Mouse (Mus musculus): ENCODE results near the gene Lrrc38. TPM values are rescaled to one million over a fixed set of nuclear protein-coding genes. Genes with fewer than 3 reads are reported as not detected.

Gene Lrrc38
- total and polyA plus RNA-seq, 2 experiments from 2014 or later: 0.23 TPM; not detected in 1

DNA sequence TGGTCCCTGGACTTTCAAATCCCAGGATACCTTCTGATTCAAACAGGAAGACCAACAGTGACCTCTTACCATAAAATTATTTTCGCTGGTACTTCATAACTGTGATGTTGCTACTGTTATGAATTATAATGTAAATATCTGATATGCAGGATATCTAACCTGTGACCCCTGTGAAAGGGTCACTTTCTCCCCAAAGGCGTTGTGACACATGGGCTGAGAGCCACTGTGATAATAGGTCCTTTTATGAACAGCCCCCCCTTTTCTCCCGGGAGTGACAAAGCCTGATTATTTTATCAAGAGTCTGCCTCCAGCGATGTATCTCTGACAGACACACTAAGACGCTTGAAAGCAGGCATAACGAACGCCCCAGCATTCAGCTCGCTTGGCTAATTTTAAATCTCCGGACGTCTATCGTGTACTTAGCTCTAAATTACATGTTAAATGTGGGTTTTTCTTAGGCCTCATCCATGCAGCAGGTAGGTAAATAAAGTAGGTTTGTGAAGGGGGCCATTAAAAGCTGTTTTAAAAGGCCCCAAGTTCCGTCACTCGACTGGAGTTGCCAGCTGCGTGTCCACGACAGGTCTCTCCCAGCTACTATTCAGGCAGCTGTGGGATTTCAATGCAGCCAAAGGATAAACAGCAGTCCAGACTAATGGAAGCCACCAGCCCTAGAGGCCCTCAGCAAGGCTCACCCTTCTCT, 24.5 kb upstream of the Lrrc38 start:
- no peak for ATAC-seq (ENCODE audit: insufficient read depth, low read depth)
- H3K36me3 ChIP-seq (replicated peaks; ENCODE audit: control insufficient read depth, insufficient read depth, low read length): no peaks in the 10 kb centered on the region
- no peak overlapping the region for H3K27ac ChIP-seq (ENCODE audit: low read depth)
- no peaks in the 10 kb centered on the region for H3K9me3 ChIP-seq (replicated peaks; ENCODE audit: control insufficient read depth, low read length)
- 0 out of 2 replicates have a peak overlapping the region, but pooled peaks have one; percentile 9 for H3K9ac ChIP-seq (replicated peaks; ENCODE audit: low read depth, low read length)
- peak overlapping the region; percentile 40 for H3K4me3 ChIP-seq (ENCODE audit: low read depth, low read length)
- H3K27me3 ChIP-seq (ENCODE audit: control insufficient read depth, insufficient read depth, low read length): no peaks in the 10 kb centered on the region
- peak overlapping the region; percentile 61 for H3K4me2 ChIP-seq (ENCODE audit: low read depth, low read length)
- no peak for TF ChIP-seq CTCF (IDR thresholded peaks at IDR 0.05; ENCODE audit: low read depth)
- no peak for TF ChIP-seq EP300 (IDR thresholded peaks at IDR 0.05; ENCODE audit: low read depth)
- H3K4me1 ChIP-seq (ENCODE audit: control insufficient read depth, insufficient read depth): no peaks in the 10 kb centered on the region
- WGBS: 16% methylated on average over 15 of the region's 15 CpGs
- no peak for DNase-seq (ENCODE audit: low spot score)

DNA sequence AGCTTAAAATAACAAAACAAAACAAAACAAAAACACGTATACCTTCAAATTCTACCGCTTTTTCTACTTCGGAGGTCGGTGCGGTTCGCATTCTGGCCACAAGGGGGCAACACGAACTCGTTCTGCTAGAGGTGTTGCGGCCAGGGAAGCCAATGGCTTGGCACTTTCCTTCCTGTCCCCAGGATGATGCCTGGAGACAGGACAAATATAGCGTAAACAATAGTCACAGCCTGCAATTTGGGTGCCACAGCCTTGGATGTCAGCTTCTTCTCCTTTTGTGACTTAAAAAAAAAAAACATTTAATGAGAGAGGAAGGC, 24.0 kb upstream of the Lrrc38 start:
- ATAC-seq (ENCODE audit: insufficient read depth, low read depth) (no peak; the same call in 1 of the 2 replicates), DNase-seq (ENCODE audit: low spot score) (peak; percentile 35)
- Histone ChIP-seq H3K27ac (ENCODE audit: low read depth) (no peak overlapping the region), H3K9ac (replicated peaks; ENCODE audit: low read depth, low read length) (no peak overlapping the region), H3K4me3 (ENCODE audit: low read depth, low read length) (peak overlapping the region; percentile 40), H3K4me1 (ENCODE audit: control insufficient read depth, insufficient read depth) (no peaks in the 10 kb centered on the region), H3K27me3 (ENCODE audit: control insufficient read depth, insufficient read depth, low read length) (no peaks in the 10 kb centered on the region), H3K36me3 (replicated peaks; ENCODE audit: control insufficient read depth, insufficient read depth, low read length) (no peaks in the 10 kb centered on the region), H3K9me3 (replicated peaks; ENCODE audit: control insufficient read depth, low read length) (no peaks in the 10 kb centered on the region), H3K4me2 (ENCODE audit: low read depth, low read length) (peak overlapping the region; percentile 61)
- TF ChIP-seq EP300 (IDR thresholded peaks at IDR 0.05; ENCODE audit: low read depth): no peak
- TF ChIP-seq CTCF (IDR thresholded peaks at IDR 0.05; ENCODE audit: low read depth): peak; percentile 88
- WGBS: 2% methylated on average over 10 of the region's 10 CpGs

DNA sequence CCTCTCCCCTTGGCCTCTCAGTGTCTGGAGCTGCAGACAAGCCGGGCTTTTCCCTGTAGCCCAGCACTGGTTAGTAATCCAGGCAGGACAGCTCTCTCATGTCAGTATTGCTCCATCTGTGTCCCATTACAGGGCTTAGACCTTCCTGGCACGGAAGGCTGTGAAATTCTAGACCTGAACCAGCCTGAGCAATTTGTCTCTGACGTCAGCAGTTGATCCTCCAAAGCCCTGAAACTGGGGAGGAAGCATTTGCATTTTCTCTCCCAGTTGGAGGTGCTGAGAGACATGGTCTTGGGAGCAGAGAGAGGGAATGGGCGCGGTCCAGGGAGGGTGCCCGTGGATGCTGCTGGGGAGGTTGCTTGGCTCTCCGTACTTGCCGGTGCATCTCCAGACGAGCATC, 19.0 kb upstream of the Lrrc38 start:
- Histone ChIP-seq H3K36me3 (replicated peaks; ENCODE audit: control insufficient read depth, insufficient read depth, low read length) (no peaks in the 10 kb centered on the region), H3K27ac (ENCODE audit: low read depth) (no peak overlapping the region), H3K9ac (replicated peaks; ENCODE audit: low read depth, low read length) (no peak overlapping the region), H3K9me3 (replicated peaks; ENCODE audit: control insufficient read depth, low read length) (no peaks in the 10 kb centered on the region), H3K4me3 (ENCODE audit: low read depth, low read length) (no peak overlapping the region), H3K4me1 (ENCODE audit: control insufficient read depth, insufficient read depth) (no peaks in the 10 kb centered on the region), H3K4me2 (ENCODE audit: low read depth, low read length) (no peak overlapping the region), H3K27me3 (ENCODE audit: control insufficient read depth, insufficient read depth, low read length) (no peaks in the 10 kb centered on the region)
- DNase-seq (ENCODE audit: low spot score) (no peak), ATAC-seq (ENCODE audit: insufficient read depth, low read depth) (no peak)
- TF ChIP-seq EP300 (IDR thresholded peaks at IDR 0.05; ENCODE audit: low read depth): no peak
- no peak for TF ChIP-seq CTCF (IDR thresholded peaks at IDR 0.05; ENCODE audit: low read depth)
- 18% methylated on average over 9 of the region's 9 CpGs for WGBS

DNA sequence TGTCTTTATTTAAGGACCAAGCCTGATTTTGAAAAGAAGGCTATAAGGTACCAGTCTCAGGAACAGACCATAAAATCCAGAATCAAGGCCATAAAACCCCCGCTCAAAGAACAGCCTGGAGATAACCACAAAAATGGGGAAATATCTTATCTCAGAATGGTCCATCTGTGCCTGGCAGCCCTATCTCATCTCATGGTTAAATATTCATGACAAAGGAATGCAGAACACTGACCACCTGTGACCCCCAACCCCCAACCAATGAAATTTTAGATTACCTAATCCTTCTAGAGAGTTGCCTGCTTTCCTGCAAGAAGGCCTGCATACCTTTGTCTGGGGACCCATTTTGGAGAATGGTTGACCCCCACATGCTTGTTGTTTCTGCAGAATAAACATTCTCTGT, 17.8 kb upstream of the Lrrc38 start:
- no peaks in the 10 kb centered on the region for H3K36me3 ChIP-seq (replicated peaks; ENCODE audit: control insufficient read depth, insufficient read depth, low read length)
- H3K9ac ChIP-seq (replicated peaks; ENCODE audit: low read depth, low read length): no peak overlapping the region
- WGBS: 74% methylated on average over 1 of the region's 1 CpGs
- TF ChIP-seq EP300 (IDR thresholded peaks at IDR 0.05; ENCODE audit: low read depth) (no peak), CTCF (IDR thresholded peaks at IDR 0.05; ENCODE audit: low read depth) (no peak)
- H3K27ac ChIP-seq (ENCODE audit: low read depth): no peak overlapping the region
- DNase-seq (ENCODE audit: low spot score): no peak
- H3K27me3 ChIP-seq (ENCODE audit: control insufficient read depth, insufficient read depth, low read length): no peaks in the 10 kb centered on the region
- no peak for ATAC-seq (ENCODE audit: insufficient read depth, low read depth)
- H3K4me1 ChIP-seq (ENCODE audit: control insufficient read depth, insufficient read depth): no peaks in the 10 kb centered on the region
- no peak overlapping the region for H3K4me3 ChIP-seq (ENCODE audit: low read depth, low read length)
- H3K4me2 ChIP-seq (ENCODE audit: low read depth, low read length): no peak overlapping the region
- H3K9me3 ChIP-seq (replicated peaks; ENCODE audit: control insufficient read depth, low read length): no peaks in the 10 kb centered on the region

DNA sequence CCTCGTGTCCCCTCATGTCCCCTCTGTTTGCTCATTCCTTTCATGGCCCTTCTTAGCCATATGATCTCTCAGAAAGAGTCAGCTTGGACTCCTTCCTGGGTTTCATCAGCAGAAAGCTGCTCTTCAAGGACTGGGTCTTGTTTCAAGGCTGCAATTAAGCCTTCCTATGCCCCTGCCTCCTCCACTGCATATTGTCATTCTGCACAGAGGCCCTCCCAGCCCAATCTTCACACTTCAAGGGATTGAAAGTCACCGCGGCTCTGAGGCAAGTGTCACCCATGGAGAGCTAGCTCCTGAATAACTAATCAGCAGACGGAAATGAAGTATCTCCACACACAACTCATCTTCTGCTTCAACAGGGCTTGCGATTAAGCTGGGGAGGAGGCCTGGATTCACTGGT, 15.4 kb upstream of the Lrrc38 start:
- DNase-seq (ENCODE audit: low spot score): no peak
- WGBS: 34% methylated on average over 5 of the region's 5 CpGs
- H3K4me3 ChIP-seq (ENCODE audit: low read depth, low read length): no peak overlapping the region
- no peak overlapping the region for H3K27ac ChIP-seq (ENCODE audit: low read depth)
- H3K4me2 ChIP-seq (ENCODE audit: low read depth, low read length): no peak overlapping the region
- no peaks in the 10 kb centered on the region for H3K27me3 ChIP-seq (ENCODE audit: control insufficient read depth, insufficient read depth, low read length)
- no peak for ATAC-seq (ENCODE audit: insufficient read depth, low read depth)
- no peaks in the 10 kb centered on the region for H3K36me3 ChIP-seq (replicated peaks; ENCODE audit: control insufficient read depth, insufficient read depth, low read length)
- H3K4me1 ChIP-seq (ENCODE audit: control insufficient read depth, insufficient read depth): no peaks in the 10 kb centered on the region
- TF ChIP-seq CTCF (IDR thresholded peaks at IDR 0.05; ENCODE audit: low read depth): no peak
- no peak for TF ChIP-seq EP300 (IDR thresholded peaks at IDR 0.05; ENCODE audit: low read depth)
- no peak overlapping the region for H3K9ac ChIP-seq (replicated peaks; ENCODE audit: low read depth, low read length)
- no peaks in the 10 kb centered on the region for H3K9me3 ChIP-seq (replicated peaks; ENCODE audit: control insufficient read depth, low read length)

DNA sequence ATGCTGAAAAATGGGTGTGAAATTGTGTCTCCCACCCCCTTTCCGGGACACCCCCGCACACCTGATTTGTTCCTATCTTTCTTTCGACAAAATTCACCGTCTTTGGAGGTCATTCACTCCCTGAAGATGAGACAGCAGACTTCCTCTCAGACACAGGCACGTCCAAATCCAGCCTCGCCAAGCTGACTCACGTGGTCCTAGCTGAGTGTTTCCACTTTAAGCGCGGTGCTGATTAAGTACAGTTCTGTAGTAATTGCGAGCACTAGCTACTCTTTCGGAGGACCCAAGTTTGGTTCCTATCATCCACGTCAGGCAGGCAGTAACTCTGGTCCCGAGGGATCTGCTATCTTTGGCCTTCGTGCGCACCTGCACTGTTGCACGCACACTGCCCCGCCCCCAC, 14.6 kb upstream of the Lrrc38 start:
- Histone ChIP-seq H3K4me3 (ENCODE audit: low read depth, low read length) (no peak overlapping the region), H3K4me1 (ENCODE audit: control insufficient read depth, insufficient read depth) (no peaks in the 10 kb centered on the region), H3K9me3 (replicated peaks; ENCODE audit: control insufficient read depth, low read length) (no peaks in the 10 kb centered on the region), H3K36me3 (replicated peaks; ENCODE audit: control insufficient read depth, insufficient read depth, low read length) (no peaks in the 10 kb centered on the region), H3K4me2 (ENCODE audit: low read depth, low read length) (no peak overlapping the region; the same call in 1 of the 2 replicates), H3K9ac (replicated peaks; ENCODE audit: low read depth, low read length) (no peak overlapping the region), H3K27ac (ENCODE audit: low read depth) (no peak overlapping the region), H3K27me3 (ENCODE audit: control insufficient read depth, insufficient read depth, low read length) (no peaks in the 10 kb centered on the region)
- WGBS: 50% methylated on average over 17 of the region's 17 CpGs
- TF ChIP-seq EP300 (IDR thresholded peaks at IDR 0.05; ENCODE audit: low read depth) (no peak), CTCF (IDR thresholded peaks at IDR 0.05; ENCODE audit: low read depth) (no peak)
- ATAC-seq (ENCODE audit: insufficient read depth, low read depth) (no peak), DNase-seq (ENCODE audit: low spot score) (no peak)
